Mouse (Mus musculus): ENCODE measurements around the gene Tmem262.

DNA sequence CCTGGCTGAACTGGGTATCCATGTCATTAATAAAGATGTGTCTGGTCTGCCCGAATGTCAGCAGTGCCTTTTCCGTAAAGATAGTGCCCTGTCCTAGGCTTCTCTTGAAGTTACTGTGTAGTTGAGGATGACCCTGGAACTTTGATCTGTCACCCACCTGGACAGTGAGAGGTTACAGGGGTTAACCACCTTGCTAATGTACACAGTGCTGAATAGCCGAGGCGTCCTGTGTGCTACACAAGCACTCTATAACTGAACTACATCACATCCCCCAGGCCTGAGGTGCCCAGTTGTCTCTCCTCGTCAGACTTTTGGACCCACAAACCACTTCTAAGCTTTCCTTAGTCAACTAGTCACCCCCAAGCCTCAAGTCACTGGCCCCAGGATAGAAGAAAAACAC lies 17.4 kb upstream of the Tmem262 start:
- TF ChIP-seq POLR2A (IDR thresholded peaks at IDR 0.05; ENCODE audit: borderline replicate concordance, extremely low read depth, insufficient read depth, insufficient read length, poor library complexity, severe bottlenecking) (no peak), CTCF (IDR thresholded peaks at IDR 0.05; ENCODE audit: borderline replicate concordance, extremely low read depth, insufficient read depth, insufficient read length) (no peak)
